Mouse (Mus musculus): ENCODE results near the gene D17Wsu92e.

DNA sequence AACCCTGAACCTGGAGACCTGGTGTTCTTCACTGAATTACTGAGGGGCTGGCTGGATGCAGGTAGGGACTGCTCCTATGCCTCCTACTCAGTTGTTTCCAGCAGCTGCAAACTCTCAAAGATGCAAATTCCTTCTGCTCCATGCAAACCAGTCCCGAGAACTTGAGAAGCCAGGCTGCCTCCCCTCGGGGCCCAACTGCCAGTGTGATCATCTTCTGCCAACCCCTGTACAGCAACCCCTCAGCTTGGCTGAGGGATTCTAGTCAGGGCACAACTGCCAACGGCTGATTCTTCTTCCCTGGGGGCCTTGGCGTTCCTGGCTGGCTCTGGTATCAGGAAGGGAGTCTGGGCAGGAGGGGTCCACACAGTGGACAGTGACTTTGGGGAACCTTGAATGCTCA, 74.0 kb downstream of the D17Wsu92e start:
- TF ChIP-seq POLR2A (IDR thresholded peaks at IDR 0.05; ENCODE audit: extremely low read depth, insufficient read depth, low read length), result no peak
- no peak for TF ChIP-seq CTCF (IDR thresholded peaks at IDR 0.05; ENCODE audit: extremely low read depth, insufficient read depth, low read length)
